In the genomic region with DNA sequence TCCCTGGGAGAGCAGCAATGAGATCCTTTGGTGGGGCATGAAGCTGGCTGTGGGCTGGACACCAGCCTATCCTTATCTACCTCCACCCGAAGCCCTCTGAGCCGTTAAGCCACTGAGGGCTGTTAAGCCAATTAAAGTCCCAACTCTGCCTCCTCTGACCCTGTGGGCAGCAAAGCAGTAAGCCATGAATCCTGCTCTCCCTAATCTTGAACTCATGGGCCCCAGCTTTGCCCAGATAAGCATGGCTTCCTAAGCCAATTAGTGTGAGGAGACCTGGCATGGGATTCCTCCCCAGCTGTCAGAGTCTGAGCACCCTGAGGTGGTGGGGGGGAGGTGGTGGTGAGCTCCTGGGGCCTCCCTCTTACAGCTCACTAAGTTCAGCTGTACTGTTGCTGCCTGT, we compare ENCODE assay signal across 18 mouse cellular contexts. TPM values are rescaled to one million over a fixed set of nuclear protein-coding genes. Genes with fewer than 3 reads are reported as not detected.
"Had no signal": no experiment of that assay in that cellular context is flagged by ENCODE, and none has a peak within 500 bp of the region (broad histone marks: within the 10 kb centered on the region; RNA-seq: fewer than 3 reads in every experiment).

No protein-coding gene starts in this region.

- DNase-seq: kidney, adult 2 months; kidney, postnatal 36 days; layer of hippocampus, adult 9-11 months; layer of hippocampus, postnatal 36 days; lung, embryonic 14.5 days; lung, postnatal 10 days; lung, postnatal 4 days; thymus, postnatal 36 days had no signal

- H3K9ac ChIP-seq: limb, embryonic 15.5 days; liver, embryonic 12.5 days; lung, embryonic 14.5 days had no signal

- H3K9me3 ChIP-seq: limb, embryonic 15.5 days; liver, embryonic 12.5 days; midbrain, embryonic 10.5 days had no signal

- H3K4me3 ChIP-seq: limb, embryonic 15.5 days; liver, embryonic 12.5 days; midbrain, embryonic 10.5 days; myocyte had no signal

- ATAC-seq: intestine, embryonic 16.5 days; liver, embryonic 12.5 days had no signal

- H3K36me3 ChIP-seq: limb, embryonic 15.5 days; liver, embryonic 12.5 days; midbrain, embryonic 10.5 days had no signal

- H3K4me2 ChIP-seq: limb, embryonic 15.5 days; liver, embryonic 12.5 days; lung, embryonic 14.5 days had no signal

- H3K27ac ChIP-seq: kidney, postnatal 0 days; limb, embryonic 15.5 days; liver, embryonic 12.5 days; midbrain, embryonic 10.5 days had no signal

RNA-seq across cellular contexts. Expression of a gene that starts 5.0 kb away (rescaled TPM):
- polyA plus RNA-seq: kidney, adult 2 months; kidney, postnatal 0 days; limb, embryonic 11.5 days; limb, embryonic 15.5 days; liver, embryonic 12.5 days; liver, embryonic 16.5 days; lung, embryonic 14.5 days; myocyte; stomach, embryonic 16.5 days; thymus, postnatal 0 days had no signal

RNA-seq across cellular contexts. Expression of a gene that starts 29.1 kb away (rescaled TPM):
- polyA plus RNA-seq: myocyte had no signal
